Mouse (Mus musculus) C2C12 (cell line): Measurements from ENCODE around the gene Syngr4. TPM values are rescaled to one million over a fixed set of nuclear protein-coding genes. Genes with fewer than 3 reads are reported as not detected.
A peak's percentile ranks its signal among the peaks of the same experiment; 100 is the strongest.

Experiments used
- H3K27me3 ChIP-seq: one replicate; pipeline ENCODE4 v1.6.1; 2011; ENCODE audit not compliant: control insufficient read depth, insufficient read depth, insufficient read length
- H3K36me3 ChIP-seq: one replicate; pipeline ENCODE4 v1.6.1; 2011; ENCODE audit not compliant: control insufficient read depth, insufficient read depth
- H3K4me3 ChIP-seq: one replicate; pipeline ENCODE4 v1.5.1; 2011; ENCODE audit warnings: mild to moderate bottlenecking, control low read depth; ENCODE audit not compliant: poor library complexity, insufficient read depth, severe bottlenecking
- H3K79me2 ChIP-seq: one replicate; pipeline ENCODE4 v1.6.1; 2011; ENCODE audit not compliant: control insufficient read depth, insufficient read depth
- H3K79me3 ChIP-seq: one replicate; pipeline ENCODE4 v1.6.1; 2011; ENCODE audit warnings: low read depth, control low read depth
- H3ac ChIP-seq: one replicate; pipeline ENCODE3; 2011; ENCODE audit warnings: low read depth; ENCODE audit not compliant: control insufficient read depth, insufficient read length
- CEBPB ChIP-seq: IDR thresholded peaks from one replicate; pipeline ENCODE4 v1.6.1; 2011; ENCODE audit warnings: low read depth, mild to moderate bottlenecking, control low read depth, moderate library complexity
- CTCF ChIP-seq: IDR thresholded peaks from one replicate; pipeline ENCODE4 v1.5.1; 2011; ENCODE audit not compliant: control insufficient read depth, insufficient read depth, insufficient read length
- FOSL1 ChIP-seq: IDR thresholded peaks from one replicate; pipeline ENCODE4 v1.8.0; 2011; ENCODE audit warnings: mild to moderate bottlenecking, low read length; ENCODE audit not compliant: poor library complexity, insufficient read depth, severe bottlenecking
- MAX ChIP-seq: IDR thresholded peaks from one replicate; pipeline ENCODE4 v1.6.1; 2011; ENCODE audit warnings: mild to moderate bottlenecking, control low read depth
- MYOD1 ChIP-seq: IDR thresholded peaks from one replicate; pipeline ENCODE4 v1.6.1; 2011; ENCODE audit warnings: low read depth; ENCODE audit not compliant: control insufficient read depth, insufficient read length
- MYOG ChIP-seq: IDR thresholded peaks from one replicate; pipeline ENCODE4 v1.6.1; 2011; ENCODE audit not compliant: control insufficient read depth, insufficient read length; ENCODE audit errors: extremely low read depth
- USF1 ChIP-seq: IDR thresholded peaks from one replicate; pipeline ENCODE4 v1.6.1; 2011; ENCODE audit warnings: low read depth, mild to moderate bottlenecking, control low read depth, moderate library complexity
- polyA plus RNA-seq: library from polyadenylated mRNA; unstranded; fragments of >200 nt; fragmentation: generic; extraction: Trizol; gene quantifications from one replicate; pipeline ENCODE4 v1.2.1, GENCODE M21; 2012; ENCODE audit warnings: missing spikeins

Gene Syngr4
- polyA plus RNA-seq, 1 experiment: 0.15 TPM

- Histone ChIP-seq H3K27me3 (no peaks in the 10 kb centered on the region), H3K79me2 (peaks cover 30% of the 10 kb centered on the region), H3K36me3 (peaks cover 10% of the 10 kb centered on the region), H3K4me3 (no peak overlapping the region), H3K79me3 (peaks cover 11% of the 10 kb centered on the region), H3ac (no peak overlapping the region)
- TF ChIP-seq CEBPB: no peak
- TF ChIP-seq MYOD1: peak; percentile 37
- no peak for TF ChIP-seq CTCF
- TF ChIP-seq MAX: no peak
- TF ChIP-seq MYOG: no peak
Observed at GRCm38 (mm10) chr7:45916056-45917003, 19.8 kb upstream of the Syngr4 start.

DNA sequence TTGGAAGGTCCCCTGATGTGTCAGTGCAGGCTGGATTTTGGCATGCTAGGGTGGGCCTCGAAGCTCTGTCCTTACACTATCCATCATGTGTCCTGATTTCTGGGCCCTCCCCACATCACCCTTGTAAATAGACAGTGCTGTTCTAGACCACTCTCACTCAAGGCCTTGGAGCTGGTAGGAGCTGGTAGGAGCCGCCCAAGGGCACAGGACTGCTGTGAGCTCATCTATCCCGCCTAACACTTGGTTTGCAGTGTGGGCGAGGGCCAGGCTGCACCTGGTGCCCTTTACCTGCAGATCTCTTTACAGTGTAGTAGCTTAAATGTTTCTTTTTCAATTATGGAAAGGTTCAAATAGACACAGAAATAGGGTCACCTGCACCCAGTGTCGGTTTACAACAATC lies 18.5 kb upstream of the Syngr4 start:
- Histone ChIP-seq H3K79me2 (peaks cover 24% of the 10 kb centered on the region), H3K36me3 (peaks cover 10% of the 10 kb centered on the region), H3ac (no peak overlapping the region), H3K79me3 (peaks cover 7% of the 10 kb centered on the region), H3K4me3 (no peak overlapping the region), H3K27me3 (no peaks in the 10 kb centered on the region)
- no peak for TF ChIP-seq USF1
- no peak for TF ChIP-seq CEBPB
- no peak for TF ChIP-seq MYOG
- TF ChIP-seq MYOD1: no peak
- no peak for TF ChIP-seq CTCF
- TF ChIP-seq MAX: no peak
- no peak for TF ChIP-seq FOSL1

DNA sequence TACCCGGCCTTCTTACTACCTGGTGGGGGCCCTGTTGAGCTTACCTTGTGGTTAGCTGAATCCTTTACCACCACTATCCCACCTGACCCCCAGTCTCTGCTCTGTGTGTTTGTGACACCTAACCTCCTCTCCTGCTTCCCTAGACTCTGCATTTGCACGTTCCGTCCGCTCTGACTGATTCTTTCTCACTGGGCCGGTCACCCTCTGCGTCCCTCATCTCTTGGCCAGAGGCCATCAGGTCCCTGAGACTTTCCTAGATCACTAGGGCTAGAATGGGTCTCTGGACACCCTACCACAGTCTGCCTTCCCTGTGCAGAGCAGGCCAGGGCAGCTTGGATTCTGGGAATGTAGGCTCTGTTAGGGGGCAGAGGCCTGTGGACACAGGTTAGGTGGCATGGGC lies 17.6 kb upstream of the Syngr4 start:
- H3K4me3 ChIP-seq: no peak overlapping the region
- H3ac ChIP-seq: no peak overlapping the region
- H3K27me3 ChIP-seq: no peaks in the 10 kb centered on the region
- H3K79me2 ChIP-seq: peaks cover 15% of the 10 kb centered on the region
- H3K36me3 ChIP-seq: peaks cover 10% of the 10 kb centered on the region
- TF ChIP-seq MYOD1 (no peak), MAX (no peak), CEBPB (no peak), MYOG (no peak), CTCF (no peak), FOSL1 (no peak), USF1 (no peak)
- H3K79me3 ChIP-seq: no peaks in the 10 kb centered on the region

DNA sequence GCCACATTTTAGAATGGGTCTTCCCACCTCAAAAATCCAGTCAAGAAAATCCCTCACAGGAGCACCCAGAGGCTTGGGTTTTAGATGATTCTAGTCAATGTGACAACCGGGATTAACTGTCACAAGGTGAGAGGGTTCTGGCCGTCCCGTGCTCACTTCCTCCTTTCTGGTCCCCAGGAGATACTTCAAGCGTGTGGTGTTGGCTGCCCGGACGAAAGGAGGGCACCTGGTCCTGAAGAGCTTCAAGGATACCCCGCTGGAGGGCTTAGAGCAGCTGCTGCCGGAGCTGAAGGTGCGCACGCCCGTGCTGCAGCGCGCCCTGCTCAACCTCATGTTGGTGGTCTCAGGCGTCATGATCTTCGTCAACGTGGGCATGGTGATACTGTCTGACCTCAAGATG lies 12.6 kb upstream of the Syngr4 start:
- no peaks in the 10 kb centered on the region for H3K79me3 ChIP-seq
- no peaks in the 10 kb centered on the region for H3K79me2 ChIP-seq
- no peak overlapping the region for H3K4me3 ChIP-seq
- H3K27me3 ChIP-seq: no peaks in the 10 kb centered on the region
- H3K36me3 ChIP-seq: peaks cover 4% of the 10 kb centered on the region
- TF ChIP-seq USF1: no peak
- TF ChIP-seq MAX: no peak
- TF ChIP-seq MYOG: no peak
- TF ChIP-seq MYOD1: no peak
- no peak for TF ChIP-seq CTCF
- TF ChIP-seq CEBPB: no peak
- TF ChIP-seq FOSL1: no peak
- no peak overlapping the region for H3ac ChIP-seq

GRCm38 (mm10) chr7:45908384-45908783 lies 11.9 kb upstream of the Syngr4 start:
- Histone ChIP-seq H3K79me2 (no peaks in the 10 kb centered on the region), H3ac (no peak overlapping the region), H3K36me3 (peaks cover 4% of the 10 kb centered on the region), H3K79me3 (no peaks in the 10 kb centered on the region), H3K4me3 (no peak overlapping the region), H3K27me3 (no peaks in the 10 kb centered on the region)
- TF ChIP-seq CTCF: no peak

DNA sequence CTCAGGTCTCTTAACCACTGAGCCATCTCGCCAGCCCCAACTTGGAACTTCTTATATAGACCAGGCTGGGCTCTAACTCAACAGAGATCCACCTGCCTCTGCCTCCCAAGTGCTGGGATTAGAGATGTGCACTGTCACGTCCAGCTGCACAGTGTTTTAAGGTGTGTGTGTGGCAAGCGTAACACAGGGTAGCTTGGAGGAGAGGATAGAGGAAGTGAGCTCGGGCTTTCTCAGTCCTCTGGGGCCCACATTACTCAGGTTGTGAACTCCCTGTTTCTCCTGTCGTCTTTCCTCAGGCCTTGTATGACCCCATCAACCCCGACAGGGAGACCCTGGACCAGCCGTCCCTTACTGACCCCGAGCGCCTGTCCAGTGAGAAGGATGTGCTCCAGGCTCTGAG lies 10.1 kb upstream of the Syngr4 start:
- no peak for TF ChIP-seq MAX
- no peak for TF ChIP-seq FOSL1
- TF ChIP-seq CTCF: no peak
- TF ChIP-seq MYOG: no peak
- Histone ChIP-seq H3ac (no peak overlapping the region), H3K27me3 (no peaks in the 10 kb centered on the region), H3K36me3 (peaks cover 4% of the 10 kb centered on the region), H3K79me2 (no peaks in the 10 kb centered on the region), H3K79me3 (no peaks in the 10 kb centered on the region), H3K4me3 (no peak overlapping the region)
